Mouse (Mus musculus) monocyte, adult 5-6 weeks (primary cell): ENCODE measurements around the gene Maml1. TPM values are rescaled to one million over a fixed set of nuclear protein-coding genes. Genes with fewer than 3 reads are reported as not detected.
"Not testable (repeated sequence)": the region's sequence is repeated elsewhere in the genome, so short reads cannot be mapped to it uniquely, and the experiment has no call there.

Source experiments
- ATAC-seq: fragments of 153-309, 156-312 bp; replicated peaks from 2 replicates; pipeline ENCODE4 v1.8.0; 2017; ENCODE audit warnings: mild to moderate bottlenecking; ENCODE audit not compliant: low TSS enrichment, insufficient number of reproducible peaks, severe bottlenecking, poor library complexity, low FRiP score
- total RNA-seq: library from RNA; stranded (forward); fragments of 200-1000, 200-491, 200-594 nt; gene quantifications from 3 replicates; pipeline ENCODE4 v1.2.3, GENCODE M21; 2017

Gene Maml1
- total RNA-seq: 12.4 to 18.2 TPM (median 13.2 TPM) in 3 replicates

- ATAC-seq: peak; percentile 97
These were observed at the start of gene Maml1 for GRCm38 (mm10) chr11:50292190-50292855. Gene Maml1 (minus strand): TSS chr11:50292311.

DNA sequence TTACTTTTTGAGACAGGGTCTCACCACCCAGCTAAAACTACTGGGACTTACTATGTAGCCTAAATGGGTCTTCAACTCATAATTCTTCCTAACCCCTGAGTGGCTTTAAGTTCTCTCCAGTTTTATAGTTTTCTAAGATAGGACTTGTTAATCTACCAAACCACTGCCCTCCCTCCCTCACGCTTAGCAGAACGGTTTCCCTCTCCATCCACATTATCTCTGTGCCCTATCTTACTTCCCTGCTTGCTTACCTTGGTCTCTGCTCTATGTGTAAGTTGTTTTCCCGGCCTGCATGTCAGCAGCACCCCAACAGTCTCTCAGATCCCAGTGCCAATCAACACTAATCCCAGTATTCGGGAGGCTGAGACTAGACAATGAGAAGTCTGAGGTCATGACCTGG, 44.8 kb upstream of the Maml1 start:
- ATAC-seq: no peak

- ATAC-seq: no peak
These were observed 44.0 kb upstream of the Maml1 start for GRCm38 (mm10) chr11:50336126-50336525.

DNA sequence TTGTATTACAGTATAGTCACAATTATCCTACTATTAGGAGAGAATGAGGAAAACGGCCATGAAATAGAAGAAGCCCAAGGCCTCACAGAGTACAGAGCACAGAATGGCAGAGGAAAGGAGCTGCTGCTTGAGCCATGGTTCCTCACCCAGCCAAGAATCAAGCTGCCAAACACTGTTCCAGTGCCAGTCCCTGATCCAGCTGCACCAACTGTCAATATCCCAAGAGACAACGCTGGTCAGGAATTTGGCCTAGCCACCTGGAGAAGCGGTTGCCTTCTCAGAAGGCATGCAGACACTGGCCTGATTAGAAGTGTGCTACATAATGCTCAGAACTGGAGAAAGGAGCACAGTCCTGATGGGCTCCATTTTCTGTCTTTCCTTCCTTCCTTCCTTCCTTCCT, 41.1 kb upstream of the Maml1 start:
- ATAC-seq: no peak

- ATAC-seq: no peak
These were observed 37.3 kb upstream of the Maml1 start for GRCm38 (mm10) chr11:50329378-50329777.

DNA sequence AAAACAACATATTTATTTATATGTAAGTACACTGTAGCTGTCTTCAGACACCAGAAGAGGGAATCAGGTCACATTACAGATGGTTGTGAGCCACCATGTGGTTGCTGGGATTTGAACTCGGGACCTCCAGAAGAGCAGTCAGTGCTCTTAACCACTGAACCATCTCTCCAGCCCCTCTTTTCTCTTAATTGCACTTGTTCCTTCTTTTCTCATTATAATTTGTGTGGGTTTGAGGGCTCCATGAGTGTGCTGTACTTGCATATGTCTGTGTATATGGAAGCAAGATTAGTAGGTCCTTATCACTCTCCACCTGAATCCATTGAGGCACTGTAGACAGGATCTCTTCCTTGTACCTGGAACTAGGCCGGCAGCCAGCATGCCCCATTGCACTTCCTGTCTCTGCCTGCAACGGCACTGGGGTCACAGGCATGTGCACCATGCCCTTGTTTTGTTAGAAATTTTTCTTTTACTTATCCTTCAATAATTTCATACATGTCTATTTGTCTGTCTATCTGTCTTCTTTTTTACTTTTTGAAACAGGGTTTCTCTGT, 36.0 kb upstream of the Maml1 start:
- ATAC-seq: no peak

GRCm38 (mm10) chr11:50326302-50326966, 34.3 kb upstream of the Maml1 start:
- no peak for ATAC-seq

GRCm38 (mm10) chr11:50325496-50326301, 33.6 kb upstream of the Maml1 start, which contains the start of gene Canx:
Gene Canx (minus strand): TSS chr11:50325673.
- ATAC-seq: peak; percentile 99

- peak; percentile 29; the same call in 1 of the 2 replicates for ATAC-seq
These were observed 32.8 kb upstream of the Maml1 start for GRCm38 (mm10) chr11:50324751-50325471.

DNA sequence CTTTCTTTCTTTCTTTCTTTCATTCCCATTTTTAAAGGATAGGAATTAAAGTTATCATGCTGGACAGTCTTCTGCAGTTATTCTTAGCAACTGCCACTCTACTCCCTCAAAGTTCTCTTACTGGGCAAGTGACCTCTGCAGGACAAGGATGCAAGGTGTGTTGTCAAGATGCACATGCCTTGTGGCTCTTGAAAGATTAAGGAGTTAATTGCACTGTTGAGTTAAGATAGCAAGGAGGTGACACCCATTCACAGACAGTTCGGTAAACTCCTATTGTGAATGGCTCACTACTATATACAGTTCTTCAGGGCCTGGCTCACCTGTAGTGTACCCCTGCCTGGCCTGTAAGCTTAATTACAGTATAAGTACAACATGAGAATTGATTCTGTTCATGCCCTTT, 31.7 kb upstream of the Maml1 start:
- no peak for ATAC-seq

- no peak for ATAC-seq
These were observed 30.2 kb upstream of the Maml1 start for GRCm38 (mm10) chr11:50322345-50322744.

- ATAC-seq: no peak
These were observed 29.1 kb upstream of the Maml1 start for GRCm38 (mm10) chr11:50321239-50321638.

- not testable (repeated sequence) for ATAC-seq
These were observed 27.2 kb upstream of the Maml1 start for GRCm38 (mm10) chr11:50319343-50319742.

DNA sequence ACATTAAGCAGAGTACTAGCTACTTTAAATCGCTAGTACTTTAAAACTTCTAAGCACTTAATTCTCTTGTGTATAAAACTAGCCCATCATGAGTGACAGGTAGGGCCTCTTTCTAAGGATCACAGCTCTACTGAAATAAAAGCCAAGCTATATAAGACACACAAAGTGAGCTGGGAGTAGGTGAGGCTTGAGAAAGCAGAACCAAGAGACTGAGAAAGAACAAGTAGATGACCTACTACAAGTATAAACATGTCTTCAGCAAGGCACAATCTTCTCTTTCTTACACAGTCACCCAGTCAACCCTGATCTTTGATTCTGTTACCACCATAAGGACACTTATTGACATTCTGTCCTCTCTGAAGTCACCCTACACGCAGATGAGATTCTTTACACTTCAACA, 20.7 kb upstream of the Maml1 start:
- no peak for ATAC-seq

GRCm38 (mm10) chr11:50303406-50303805, 11.3 kb upstream of the Maml1 start:
- no peak for ATAC-seq

DNA sequence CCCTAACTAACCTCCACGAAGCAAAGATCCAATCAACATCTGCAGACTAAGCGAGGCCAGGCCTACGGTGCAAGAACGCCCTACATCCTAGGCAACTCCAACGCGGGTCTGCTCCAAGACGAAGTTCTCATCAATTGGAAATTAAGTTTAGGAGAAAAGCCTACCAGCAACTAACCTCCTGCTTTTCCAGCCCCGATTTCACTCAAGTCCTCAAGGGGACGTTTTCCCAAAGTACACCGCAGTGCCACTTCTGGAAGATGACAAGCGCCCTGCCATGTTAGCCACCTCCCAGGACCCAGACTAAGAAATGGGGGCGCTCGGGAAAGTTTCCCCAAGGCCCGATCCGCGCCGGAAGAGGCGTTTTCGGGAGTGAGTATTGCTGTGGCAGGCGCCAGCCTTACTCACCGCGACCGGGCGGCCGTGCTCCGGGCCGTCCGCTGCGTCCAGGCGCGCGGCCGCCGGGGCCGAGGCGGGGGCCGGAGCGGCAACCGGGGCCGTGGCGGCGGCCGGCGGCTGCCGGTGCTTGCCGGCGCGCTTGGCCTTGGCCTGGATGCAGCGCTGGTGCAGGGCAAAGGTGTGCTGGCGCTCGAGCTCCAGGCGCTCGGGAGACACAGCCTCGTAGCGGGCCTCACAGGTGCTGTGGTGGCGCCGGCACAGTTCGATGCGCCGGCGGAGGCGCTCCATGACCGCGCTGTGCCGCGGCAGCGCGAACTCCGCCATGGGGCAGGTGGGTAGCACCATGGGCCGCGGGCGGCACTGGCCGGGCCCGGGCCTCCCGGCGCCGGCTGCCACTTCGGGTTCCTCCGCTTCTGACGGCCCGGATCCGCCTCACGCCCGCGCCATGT, 568 bp downstream of the Maml1 start:
- ATAC-seq: no peak

GRCm38 (mm10) chr11:50290486-50291225, 1.5 kb downstream of the Maml1 start:
- no peak for ATAC-seq
